Mouse (Mus musculus) left cerebral cortex, adult 9 months (tissue): Measurements from ENCODE around the gene Dhrs11.
A peak's percentile ranks its signal among the peaks of the same experiment; 100 is the strongest.
"Not testable (repeated sequence)": the region's sequence is repeated elsewhere in the genome, so short reads cannot be mapped to it uniquely, and the experiment has no call there.

ENCODE experiments used
- DNase-seq, 2 experiments: peaks; one replicate each; pipeline ENCODE4 v3.0.0; 2022; ENCODE audit warnings: low spot score in 2 of 2

Gene Dhrs11

DNA sequence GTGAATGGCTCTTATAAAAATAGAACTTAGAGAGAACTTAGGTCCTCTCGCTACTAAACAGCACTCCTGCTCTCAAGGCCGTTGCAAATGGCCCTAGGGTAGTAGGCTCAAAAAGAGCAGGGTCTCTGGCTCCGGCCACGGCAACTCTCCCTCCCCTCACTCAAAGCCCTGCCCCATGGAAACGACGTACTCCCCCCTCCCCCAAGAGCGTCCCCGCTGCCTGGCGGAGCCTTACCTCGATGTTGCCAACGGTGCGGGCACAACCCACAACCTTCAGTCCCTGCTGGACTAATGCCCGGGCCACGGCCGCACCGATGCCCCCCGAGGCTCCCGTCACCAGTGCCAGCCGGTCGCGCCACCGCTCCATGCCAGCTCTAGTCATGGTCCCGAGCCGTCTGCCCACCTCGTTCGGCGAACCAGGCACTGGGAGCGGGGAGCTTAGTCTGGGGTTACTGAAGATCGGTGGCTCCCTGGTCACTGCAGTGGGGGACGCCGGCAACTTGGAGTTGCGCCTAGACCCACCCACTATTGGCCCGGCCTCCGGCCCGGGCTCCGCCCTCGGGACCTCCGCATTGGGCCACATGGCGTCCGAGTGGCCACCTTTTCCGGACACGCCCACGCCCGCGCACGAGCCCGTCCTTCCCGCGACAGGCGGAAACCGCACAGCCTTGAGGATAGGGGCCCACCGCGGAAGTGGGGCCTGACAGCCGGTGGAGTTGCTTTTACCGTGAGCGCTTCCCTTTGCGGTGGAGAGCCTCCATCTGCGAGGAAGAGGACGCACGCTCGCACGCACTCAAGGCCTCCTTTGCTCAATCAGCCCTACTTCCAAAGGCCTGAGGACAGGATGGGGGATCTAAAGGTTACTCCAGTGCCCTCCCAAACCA is at the start of gene Dhrs11:
TSS of gene Dhrs11 (minus strand) at position 479 of the 884 bp plus-strand sequence.
- peak in 1 of 2 experiments; percentile 86 for DNase-seq

DNA sequence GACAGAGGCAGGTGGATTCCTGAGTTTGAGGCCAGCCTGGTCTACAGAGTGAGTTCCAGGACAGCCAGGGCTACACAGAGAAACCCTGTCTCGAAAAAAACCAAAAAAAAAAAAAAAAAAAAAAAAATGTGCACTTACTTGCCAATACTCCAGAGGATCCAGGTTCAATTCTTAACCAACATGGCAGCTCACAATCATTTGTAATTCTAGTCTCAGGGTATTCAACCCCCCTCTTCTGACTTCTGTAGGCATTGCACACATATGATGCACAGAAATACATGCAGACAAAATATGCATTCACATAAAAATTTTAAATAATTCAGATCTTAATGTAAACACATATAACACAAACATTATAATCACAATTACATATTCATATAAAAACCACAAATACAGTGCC is 47.2 kb upstream of the Dhrs11 start:
- not testable (repeated sequence) for DNase-seq

DNA sequence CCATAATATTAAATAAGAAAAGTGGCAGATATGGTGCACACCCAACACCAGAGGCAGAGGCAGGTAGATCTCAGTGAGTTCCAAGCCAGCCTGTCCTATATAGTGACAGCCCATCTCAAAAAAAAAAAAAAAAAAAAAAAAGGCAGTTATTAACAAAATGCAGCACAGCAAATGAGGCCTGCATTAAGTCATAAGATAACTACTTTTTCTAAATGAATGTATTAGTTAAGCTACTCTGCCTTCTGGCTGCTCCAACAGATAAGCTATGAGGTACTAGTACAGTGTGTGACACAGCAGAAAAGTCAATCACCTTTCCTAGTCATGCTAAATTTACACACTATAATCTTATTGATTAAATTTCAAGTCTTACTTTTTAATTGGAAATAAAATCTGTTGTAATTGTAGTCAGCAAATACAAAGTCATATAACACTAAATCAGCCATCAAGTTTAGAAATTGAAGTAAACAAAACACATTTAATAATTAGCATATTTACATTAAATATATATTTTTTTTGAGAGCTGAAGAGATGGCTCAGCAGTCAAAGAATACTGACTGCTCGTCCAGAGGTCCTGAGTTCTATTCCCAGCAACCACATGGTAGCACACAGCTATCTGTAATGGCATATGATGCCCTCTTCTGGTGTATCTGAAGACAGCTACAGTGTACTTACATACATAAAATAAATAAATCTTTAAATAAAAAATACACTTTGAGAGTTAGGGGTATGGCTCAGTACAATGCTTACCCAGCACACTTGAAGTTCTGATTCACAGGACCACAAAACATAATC is 44.4 kb upstream of the Dhrs11 start:
- no peak for DNase-seq

DNA sequence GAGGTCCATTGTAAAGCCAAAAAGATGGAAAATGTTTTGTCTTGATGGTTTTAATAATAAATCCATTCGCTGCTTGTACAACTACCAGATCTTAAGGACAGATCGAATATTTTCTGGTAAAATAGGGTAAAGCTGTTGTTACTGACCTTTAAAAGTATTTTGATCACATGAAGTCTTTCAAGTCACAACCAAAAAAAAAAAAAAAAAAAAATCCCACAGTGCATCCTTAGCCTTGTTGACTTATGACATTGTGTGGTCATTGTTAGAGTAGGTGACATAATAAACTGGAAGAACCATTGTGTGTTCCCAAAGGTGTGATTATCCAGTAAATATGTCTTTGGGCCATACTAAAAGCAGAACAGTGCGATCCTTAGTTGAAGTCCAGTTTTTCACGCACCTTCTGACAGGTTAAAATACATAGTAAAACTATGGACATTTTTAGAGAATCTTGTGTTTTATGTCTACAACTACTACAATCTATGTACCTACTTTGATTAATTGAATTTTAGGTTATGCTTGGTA is 42.8 kb upstream of the Dhrs11 start:
- DNase-seq, result no peak

DNA sequence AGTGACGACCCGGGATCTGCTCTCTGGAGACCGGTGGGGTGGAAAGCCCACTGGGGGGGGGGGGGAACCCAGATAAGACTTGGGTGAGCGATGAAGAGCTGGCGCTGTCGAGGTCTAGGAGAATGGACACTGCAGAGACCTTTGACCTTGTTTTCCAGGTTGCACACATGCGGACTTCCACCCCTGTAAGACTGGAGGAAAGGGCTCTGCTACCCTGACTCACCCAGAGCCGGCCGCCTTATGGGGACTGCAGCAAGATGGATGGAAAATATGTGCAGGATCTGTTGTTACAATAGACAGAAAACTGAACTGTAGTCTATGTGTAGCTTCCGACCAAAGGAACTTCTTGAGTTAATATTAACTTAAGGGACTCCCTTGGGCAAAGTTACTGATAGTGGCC is 42.3 kb upstream of the Dhrs11 start:
- no peak for DNase-seq

DNA sequence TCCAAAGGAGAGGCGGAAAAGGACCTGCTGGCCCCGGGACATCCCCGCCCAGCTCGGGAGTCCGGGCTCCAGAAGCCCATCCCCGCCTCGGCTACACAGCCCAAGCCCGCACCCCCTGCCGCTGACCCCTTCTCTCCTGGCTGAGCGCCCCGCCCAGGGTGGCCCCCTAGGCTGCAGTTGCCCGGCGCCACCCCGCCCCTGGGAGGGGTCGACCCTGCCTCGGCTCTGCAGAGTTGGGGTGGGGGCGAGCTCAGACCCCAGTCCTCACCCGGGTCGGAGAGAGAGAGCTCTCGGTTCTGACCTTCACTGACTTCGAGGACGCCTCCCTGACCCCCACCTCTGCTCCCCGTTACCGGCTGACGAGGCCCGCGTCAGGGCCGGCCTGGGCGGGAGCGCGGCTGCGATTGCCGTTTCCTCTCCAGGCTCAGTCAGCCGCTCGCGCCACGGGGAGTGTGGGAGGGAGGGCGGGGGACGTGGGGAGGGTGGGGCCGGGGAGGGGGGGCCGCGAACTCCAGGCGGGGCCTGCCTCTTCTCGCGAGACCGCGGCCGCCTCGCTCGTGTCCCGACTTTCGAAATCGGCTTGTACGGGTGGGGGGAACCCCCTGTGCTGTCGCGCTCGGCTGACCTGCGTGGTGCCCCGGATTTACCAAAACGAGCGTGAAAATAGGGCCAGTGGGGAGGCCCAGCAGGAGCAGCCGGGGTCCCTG is 41.7 kb upstream of the Dhrs11 start, which contains the start of gene Ggnbp2:
TSS of gene Ggnbp2 (minus strand) at position 481 of the 707 bp plus-strand sequence.
- DNase-seq, result peak; percentile 83 to 88

DNA sequence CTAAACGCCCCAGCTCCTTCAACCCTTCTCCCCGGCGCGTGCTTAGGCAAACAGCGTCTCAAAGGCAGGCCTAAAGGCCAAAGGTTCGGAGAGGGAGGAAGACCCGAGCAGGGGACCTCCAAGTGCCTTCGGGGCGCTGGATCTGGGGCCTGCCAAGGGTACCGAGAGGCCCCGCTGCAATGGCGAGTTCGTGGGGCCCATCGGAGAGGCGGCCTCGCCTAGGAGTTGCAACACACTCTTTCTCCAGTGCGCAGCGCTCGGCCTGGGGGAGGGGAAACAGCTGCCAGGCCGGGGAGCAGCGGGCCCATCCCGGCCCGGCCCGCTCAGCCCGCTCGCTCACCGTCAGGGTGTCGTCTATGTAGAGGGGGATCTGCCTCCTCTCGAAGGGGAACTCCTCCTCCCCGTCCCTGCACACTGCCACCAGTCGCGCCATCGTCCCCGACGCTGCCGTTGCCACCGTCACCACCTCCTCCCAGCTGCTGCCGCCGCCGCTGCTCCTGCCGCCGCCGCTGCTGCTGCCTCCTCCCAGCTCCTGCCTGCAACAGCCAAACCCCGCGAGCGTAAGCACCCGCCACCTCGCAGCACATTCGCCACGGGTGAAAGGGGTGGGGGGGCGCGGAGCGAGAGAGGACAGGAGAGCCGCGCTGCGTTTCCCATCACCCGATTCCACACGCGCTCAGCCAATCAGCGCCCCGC is 40.9 kb upstream of the Dhrs11 start:
- DNase-seq, result peak; percentile 87 to 94

DNA sequence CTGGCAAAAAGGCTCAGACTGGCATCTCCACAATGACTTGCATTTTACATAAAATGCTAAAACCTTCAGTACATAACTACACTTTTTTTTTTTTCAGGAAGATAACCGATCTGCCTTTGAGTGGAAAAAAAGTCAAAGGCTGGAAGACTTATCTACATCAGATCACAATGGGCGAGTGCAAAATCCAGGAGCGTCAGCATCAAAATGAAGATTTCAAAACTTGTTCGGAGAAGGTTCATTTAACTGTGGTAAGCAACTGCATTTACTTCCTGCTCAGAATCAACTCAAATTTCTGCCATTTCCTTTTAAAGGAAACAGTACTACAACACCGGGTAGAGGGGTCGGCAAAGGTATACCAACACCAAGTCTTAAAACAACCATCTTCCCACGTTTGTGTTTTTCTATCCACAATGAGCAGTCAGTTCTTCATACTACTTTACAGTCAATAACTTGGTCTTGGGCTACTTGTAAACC is 40.0 kb upstream of the Dhrs11 start:
- DNase-seq, result no peak

DNA sequence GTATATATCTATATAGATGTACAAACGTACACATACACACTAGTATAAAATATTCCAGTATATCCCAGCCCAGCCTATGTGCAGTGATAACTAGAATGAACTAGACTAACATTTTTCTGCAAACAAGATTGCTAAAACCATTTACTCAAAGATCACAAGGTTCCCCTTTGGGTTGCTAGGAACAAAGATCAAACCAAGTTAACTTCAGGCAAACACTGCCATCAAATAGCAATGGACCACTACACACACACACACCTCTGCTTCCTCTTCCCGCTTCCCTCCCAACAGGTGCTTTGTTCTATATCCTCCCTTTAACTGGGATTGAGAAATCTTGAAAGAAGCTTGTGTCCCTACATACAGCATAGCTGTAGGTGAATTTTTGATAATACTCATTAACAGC is 38.8 kb upstream of the Dhrs11 start:
- no peak for DNase-seq

DNA sequence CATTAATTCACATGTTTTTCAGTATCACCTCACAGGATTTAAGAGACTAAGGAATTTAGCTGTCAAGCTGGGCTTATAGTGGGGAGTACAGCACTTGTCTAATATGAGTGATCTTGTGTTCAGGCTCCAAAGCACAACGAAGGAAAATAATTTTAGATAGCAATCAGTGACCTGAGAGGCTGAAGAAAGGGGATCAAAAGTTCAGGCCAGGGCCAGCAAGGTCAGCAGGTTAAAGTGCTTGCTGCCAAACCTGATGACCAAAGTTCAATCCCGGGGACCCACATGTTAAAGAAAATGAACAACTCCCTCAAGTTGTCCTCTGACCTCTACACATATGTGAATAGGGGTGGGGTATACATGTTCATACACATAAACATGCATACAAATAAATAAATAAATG is 36.5 kb upstream of the Dhrs11 start:
- DNase-seq, result no peak

DNA sequence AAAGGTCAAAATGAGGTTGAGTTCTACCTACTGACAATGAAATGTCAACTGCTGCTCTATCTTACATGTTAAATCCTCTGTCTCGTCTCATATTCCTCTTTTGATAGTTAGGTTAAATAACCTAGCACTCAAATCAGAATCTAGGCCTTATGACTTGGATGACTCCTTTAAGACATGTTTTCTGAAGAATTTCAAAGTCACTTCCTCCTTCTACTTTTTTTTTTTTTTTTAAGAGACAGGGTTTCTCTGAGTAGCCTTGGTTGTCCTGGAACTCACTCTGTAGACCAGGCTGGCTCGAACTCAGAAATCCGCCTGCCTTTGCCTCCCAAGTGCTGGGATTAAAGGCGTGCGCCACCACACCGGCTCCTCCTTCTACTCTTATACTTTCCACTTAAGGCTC is 26.5 kb upstream of the Dhrs11 start:
- DNase-seq, result no peak

DNA sequence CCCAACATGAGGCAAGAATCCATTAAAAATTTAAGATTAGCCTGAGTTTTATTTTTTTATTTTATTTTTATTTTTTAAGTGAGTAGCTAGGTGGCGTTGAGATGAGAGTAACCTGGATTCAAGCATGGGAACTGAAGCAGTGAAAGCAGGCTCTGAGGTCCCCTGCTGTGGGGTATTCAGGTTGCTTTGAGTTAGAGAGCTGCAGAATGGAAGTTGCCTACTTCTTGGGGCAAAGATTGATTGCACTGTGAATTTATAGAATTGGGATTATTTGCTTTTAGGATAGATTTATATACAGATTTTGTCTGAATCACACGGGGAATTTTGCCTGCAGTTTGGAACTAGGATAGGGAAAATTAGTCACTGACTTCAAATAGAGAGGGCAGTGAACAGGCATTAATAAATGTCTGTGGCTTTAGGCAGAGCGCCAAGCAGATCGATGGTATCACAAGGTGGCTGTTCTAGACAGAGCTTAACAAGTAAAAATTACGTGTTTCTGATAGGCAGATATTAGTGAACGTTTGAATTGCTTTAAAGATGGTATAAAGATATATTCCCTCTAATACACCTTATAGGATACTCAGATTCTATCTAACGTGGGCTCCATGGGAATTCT is 18.8 kb upstream of the Dhrs11 start:
- DNase-seq, result no peak

DNA sequence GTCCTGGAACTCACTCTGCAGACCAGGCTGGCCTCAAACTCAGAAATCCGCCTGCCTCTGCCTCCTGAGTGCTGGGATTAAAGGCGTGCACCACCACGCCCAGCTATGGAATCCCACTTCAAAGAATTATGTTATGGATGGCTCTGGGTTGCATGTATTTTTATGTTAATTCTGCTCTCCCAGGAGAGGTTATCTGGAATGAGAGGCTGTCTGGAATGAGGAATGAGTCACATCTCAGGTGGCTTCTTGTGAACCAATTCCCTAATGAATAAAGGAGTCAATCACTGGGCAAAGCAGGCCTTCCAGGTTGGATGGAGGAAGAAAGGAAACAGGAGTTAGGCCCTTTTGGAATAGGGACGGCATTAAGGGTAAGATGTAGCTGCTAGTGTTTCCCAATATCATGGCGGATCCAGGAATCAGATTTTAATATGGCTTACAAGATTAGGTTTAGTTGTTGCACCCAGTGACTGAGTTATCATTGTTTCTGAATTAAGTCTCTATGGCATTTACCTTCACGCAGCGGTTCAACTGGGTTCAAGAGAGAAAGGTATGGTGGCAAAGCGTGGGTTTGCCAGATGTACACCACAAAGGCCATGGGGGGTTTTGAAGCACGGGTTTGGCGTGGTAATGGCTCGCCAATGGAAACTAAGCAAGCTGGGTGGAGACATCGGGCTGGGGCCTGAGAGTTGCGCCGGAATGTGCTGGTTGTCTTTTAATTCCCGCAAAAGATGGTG is 18.1 kb upstream of the Dhrs11 start:
- DNase-seq, result no peak

DNA sequence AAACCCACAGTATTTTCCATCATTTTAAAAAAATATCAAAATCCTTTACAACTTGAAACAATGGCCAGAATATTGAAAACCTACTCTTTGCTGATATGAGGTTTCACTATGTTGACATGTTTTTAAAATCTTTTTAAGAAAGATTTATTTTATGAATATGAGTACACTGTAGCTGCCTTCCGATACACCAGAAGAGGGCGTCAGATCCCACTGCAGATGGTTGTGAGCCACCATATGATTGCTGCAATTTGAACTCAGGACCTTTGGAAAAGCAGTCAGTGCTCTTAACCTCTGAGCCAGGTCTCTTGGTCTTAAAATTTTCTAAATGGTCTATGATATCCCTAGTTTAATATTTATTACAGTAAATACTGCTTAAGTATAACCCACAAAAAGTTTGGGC is 10.5 kb upstream of the Dhrs11 start:
- DNase-seq, result no peak

DNA sequence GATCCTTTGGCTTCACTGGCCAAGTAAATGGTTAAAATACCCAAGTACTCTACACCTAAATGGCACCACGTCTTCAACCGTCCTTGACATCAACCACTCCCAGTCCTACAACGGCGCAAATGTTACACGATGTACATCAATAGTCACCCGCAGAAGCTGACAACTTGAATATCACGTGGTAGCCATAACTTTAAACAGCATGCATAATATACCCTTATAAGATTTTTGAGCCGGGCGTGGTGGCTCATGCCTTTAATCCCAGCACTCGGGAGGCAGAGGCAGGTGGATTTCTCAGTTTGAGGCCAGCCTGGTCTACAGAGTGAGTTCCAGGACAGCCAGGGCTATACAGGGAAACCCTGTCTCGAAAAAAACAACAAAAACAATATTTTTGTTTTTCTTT is 701 bp upstream of the Dhrs11 start:
- not testable (repeated sequence) for DNase-seq

DNA sequence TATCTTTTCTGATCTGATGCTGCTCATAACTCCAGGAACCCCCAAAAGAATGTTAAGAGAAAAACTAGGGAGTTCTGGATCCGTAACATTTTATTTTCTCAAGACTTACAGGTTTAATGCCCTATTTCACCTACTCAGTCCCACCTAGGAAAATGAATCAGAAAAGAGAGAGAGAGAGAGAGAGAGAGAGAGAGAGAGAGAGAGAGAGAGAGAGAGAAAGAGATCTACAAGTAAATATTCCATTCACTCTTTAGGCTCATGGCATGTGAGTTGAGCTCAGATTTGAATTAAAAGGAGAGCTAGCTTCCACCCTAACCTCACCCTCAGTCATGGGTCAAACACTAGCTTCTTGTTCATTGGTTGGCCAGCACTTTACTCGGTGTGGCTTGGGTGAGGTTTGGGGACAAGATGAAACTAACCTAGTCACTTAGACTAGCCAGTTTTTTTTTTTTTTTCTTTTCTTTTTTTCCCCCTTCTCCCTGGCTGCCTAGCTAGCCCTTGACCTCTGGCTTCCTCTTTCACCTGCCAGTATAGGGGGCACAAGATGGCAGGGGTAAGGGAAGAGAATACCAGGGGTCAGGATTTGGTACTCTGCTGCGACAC is 792 bp downstream of the Dhrs11 start:
- no peak for DNase-seq

DNA sequence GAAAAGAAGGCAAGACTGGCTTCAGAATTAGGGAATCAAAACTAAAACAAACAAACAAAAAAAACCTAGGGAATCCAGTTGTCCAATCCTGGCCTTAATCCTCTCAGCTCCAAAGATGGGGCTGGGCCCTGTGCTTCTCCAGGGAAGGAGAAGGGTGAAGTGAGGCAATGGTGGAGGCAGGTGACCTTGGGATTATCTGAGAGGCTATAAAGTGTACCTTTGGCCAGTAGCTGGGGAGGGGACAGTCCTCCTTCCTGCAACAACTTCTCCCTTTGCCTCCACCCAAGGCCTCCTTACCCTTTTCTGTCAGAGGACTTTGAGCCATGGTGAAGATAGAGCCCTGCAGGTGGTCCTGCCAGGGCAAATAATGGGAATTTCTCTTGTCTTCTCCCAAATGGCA is 1.3 kb downstream of the Dhrs11 start:
- no peak for DNase-seq

DNA sequence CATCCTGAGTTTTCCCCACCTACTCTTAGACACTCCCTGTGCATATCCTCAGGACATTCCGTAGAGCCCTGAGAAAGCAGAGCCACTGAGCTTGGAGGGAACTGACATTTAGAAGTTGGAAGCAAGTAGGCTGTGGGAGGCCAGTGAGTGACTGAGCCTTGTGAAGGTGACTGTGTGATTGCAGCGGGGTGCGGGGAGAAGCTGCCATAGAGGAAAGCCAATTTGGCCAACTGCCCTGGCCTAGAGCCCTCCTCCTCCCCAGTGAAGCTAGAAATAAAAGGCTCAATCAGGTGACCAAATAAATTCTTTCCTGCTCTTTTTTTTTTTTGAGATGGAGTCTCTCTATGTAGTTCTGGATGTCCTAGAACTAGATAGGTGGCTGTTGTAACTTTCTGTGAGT is 2.6 kb downstream of the Dhrs11 start:
- DNase-seq, result peak in 1 of 2 experiments; percentile 71

DNA sequence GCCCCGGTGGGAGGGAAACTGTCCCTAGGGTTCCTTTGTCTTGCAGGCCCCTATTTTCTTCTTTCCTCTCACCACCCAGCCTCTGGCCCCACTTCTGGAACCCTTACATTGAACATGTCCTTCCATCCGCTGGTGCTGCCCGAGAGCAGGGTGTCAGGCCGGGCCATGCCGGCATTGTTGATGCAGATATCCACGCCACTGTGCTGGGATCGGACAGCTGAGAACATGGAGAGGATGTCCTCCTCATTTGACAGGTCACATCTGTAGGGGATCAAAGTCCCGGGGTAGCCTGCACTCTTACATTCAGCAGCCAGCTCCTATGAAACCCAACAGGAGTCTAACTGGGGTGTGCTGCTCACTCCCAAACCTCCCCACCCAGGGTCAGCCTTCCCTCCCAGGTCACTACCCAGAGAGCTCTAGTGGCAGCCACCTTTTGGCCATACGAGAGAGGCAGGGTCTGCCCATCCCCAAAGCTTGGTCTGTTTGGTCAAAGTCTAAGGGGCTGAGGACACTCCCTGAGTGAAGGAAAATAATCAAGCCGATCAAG is 3.5 kb downstream of the Dhrs11 start:
- no peak for DNase-seq
